Mouse (Mus musculus): Measurements from ENCODE around the gene Mcoln3.

- TF ChIP-seq POLR2A (IDR thresholded peaks at IDR 0.05; ENCODE audit: insufficient read length, low read depth) (no peak), E2F4 (IDR thresholded peaks at IDR 0.05; ENCODE audit: insufficient read depth) (no peak), TCF12 (IDR thresholded peaks at IDR 0.05; ENCODE audit: insufficient read depth, poor library complexity, severe bottlenecking) (no peak), POLR2AphosphoS2 (IDR thresholded peaks at IDR 0.05; ENCODE audit: insufficient read length, low read depth) (no peak), MAX (IDR thresholded peaks at IDR 0.05; ENCODE audit: low read depth) (no peak), TCF3 (IDR thresholded peaks at IDR 0.05; ENCODE audit: insufficient read length, low read depth) (no peak), CEBPB (IDR thresholded peaks at IDR 0.05; ENCODE audit: insufficient read depth, poor library complexity, severe bottlenecking) (no peak), REST (IDR thresholded peaks at IDR 0.05; ENCODE audit: insufficient read depth, insufficient read length) (no peak)
Measured at GRCm38 (mm10) chr3:146117258-146117996, at the start of gene Mcoln3.
